Mouse (Mus musculus) embryonic facial prominence, embryonic 10.5 days (tissue): ENCODE measurements around the gene Gm10271. TPM values are rescaled to one million over a fixed set of nuclear protein-coding genes. Genes with fewer than 3 reads are reported as not detected.

Source experiments
- DNase-seq: peaks from one replicate; pipeline ENCODE4 v3.0.0-alpha.2; 2017; ENCODE audit warnings: low spot score
- H3K27ac ChIP-seq: fragments of 300-500 bp; sonication (generic); replicated peaks from 2 replicates; pipeline ENCODE4 v1.5.1; 2016; ENCODE audit warnings: mild to moderate bottlenecking
- H3K27me3 ChIP-seq: fragments of 300-500 bp; sonication (generic); replicated peaks from 2 replicates; pipeline ENCODE4 v1.6.1; 2016; ENCODE audit warnings: low read depth, mild to moderate bottlenecking; ENCODE audit not compliant: poor library complexity, severe bottlenecking
- H3K36me3 ChIP-seq: fragments of 300-500 bp; sonication (generic); replicated peaks from 2 replicates; pipeline ENCODE4 v1.6.1; 2016; ENCODE audit warnings: mild to moderate bottlenecking, moderate library complexity
- H3K4me1 ChIP-seq: fragments of 300-500 bp; sonication (generic); 2 replicates; pipeline ENCODE4 v1.6.1; 2016
- H3K4me3 ChIP-seq: fragments of 300-500 bp; sonication (generic); 2 replicates; pipeline ENCODE4 v1.5.1; 2016; ENCODE audit warnings: mild to moderate bottlenecking, moderate library complexity
- H3K9me3 ChIP-seq: fragments of 300-500 bp; sonication (generic); 2 replicates; pipeline ENCODE4 v1.6.1; 2016; ENCODE audit warnings: mild to moderate bottlenecking
- WGBS: fragments of 180-500 bp; shearing (Covaris S2); methylation state at CpG from one replicate; pipeline ENCODE4 v1.1.7; 2016; 5-methylcytosine and 5-hydroxymethylcytosine counted together
- polyA plus RNA-seq: library from polyadenylated mRNA; unstranded; fragments of >200 nt; fragmentation: Nextera tagmentation; extraction: Ambion mirVana; gene quantifications from 2 replicates; pipeline ENCODE4 v1.2.1, GENCODE M21; 2016

The Gm10271 gene
- polyA plus RNA-seq, 1 experiment from 2014 or later: not detected

DNA sequence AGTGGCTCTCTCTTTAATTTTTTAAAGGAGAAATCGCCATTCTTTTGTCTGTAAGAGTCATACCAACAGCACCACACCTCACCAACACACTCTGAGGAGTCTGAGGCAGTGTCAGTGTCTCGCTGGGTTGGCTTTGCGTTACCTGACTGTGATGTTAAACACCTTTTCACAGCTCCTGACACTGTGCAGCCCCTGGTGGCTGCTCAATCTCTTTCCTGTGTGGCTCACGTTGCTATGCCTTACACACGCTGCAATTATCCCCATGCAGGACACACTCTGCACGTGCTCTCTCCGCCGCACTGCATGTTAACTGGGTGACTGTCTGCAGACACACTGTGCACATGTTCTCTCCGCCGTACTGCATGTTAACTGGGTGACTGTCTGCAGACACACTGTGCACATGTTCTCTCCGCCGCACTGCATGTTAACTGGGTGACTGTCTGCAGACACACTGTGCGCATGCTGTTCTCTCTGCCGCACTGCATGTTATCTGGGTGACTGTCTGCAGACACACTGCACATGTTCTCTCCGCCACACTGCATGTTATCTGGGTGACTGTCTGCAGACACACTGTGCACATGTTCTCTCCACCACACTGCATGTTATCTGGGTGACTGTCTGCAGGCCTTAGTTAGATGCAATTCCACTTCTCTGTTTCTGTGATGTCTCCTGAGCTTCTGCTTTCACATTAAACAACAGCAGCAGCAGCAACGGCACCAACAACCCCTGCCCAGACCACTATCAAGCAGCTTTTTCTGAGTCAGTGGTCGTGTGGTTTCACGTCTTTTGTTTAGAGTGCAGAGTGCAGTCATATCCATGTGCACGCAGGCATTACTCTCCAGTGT, 48.5 kb downstream of the Gm10271 start:
- peaks cover 69% of the 10 kb centered on the region for H3K36me3 ChIP-seq
- no peak overlapping the region for H3K4me3 ChIP-seq
- WGBS: 93% methylated on average over 19 of the region's 19 CpGs
- no peaks in the 10 kb centered on the region for H3K9me3 ChIP-seq
- H3K4me1 ChIP-seq: peaks cover 4% of the 10 kb centered on the region; the same call in 1 of the 2 replicates
- no peak overlapping the region for H3K27ac ChIP-seq
- H3K27me3 ChIP-seq: no peaks in the 10 kb centered on the region
- no peak for DNase-seq

DNA sequence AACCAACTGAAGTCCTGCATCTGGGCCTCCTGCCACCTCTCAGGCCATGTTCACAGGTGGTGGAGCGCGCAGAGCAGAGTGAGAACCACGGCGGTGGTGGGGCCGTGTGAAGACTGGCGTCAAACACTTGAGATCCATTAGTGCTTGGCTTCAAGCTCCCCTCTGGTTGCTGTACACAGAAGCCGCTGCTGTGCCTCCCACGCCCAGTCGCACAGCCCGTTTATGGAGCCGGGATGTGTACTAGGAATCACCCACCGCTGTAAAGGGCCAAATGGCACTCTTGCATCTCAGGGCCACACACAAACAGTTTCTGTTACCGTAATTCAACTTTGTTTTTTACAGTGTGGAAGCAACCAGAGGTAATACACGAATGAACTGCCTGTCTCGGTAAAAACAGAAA, 50.2 kb downstream of the Gm10271 start:
- 94% methylated on average over 15 of the region's 15 CpGs for WGBS
- Histone ChIP-seq H3K4me3 (no peak overlapping the region), H3K27ac (no peak overlapping the region), H3K27me3 (no peaks in the 10 kb centered on the region), H3K9me3 (no peaks in the 10 kb centered on the region), H3K4me1 (peaks cover 2% of the 10 kb centered on the region; the same call in 1 of the 2 replicates), H3K36me3 (peaks cover 69% of the 10 kb centered on the region)
- DNase-seq: no peak

DNA sequence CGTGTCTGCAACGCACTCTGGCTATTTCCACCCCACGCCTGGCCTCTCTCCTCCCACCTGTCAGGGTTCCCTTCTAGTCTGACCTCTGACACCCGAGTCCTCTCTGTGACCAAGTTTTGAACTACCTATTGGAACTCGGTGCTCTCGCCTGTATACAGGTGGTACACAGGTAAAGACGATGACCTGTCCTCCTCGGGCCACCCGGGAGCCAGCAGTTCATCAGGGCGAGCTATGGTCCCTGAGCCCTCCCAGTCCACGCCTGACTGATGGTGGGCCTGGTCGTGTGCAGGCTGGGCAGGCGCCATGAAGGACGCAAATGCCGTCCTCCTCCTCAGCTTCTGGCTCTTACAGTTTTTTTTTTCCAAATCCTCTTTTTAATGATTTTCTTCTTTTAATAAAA, 51.0 kb downstream of the Gm10271 start:
- Histone ChIP-seq H3K4me1 (0 out of 2 replicates have a peak, but pooled peaks cover 2% of the 10 kb centered on the region), H3K27ac (no peak overlapping the region), H3K27me3 (no peaks in the 10 kb centered on the region), H3K36me3 (peaks cover 69% of the 10 kb centered on the region), H3K9me3 (no peaks in the 10 kb centered on the region), H3K4me3 (no peak overlapping the region)
- WGBS: 93% methylated on average over 15 of the region's 15 CpGs
- no peak for DNase-seq

DNA sequence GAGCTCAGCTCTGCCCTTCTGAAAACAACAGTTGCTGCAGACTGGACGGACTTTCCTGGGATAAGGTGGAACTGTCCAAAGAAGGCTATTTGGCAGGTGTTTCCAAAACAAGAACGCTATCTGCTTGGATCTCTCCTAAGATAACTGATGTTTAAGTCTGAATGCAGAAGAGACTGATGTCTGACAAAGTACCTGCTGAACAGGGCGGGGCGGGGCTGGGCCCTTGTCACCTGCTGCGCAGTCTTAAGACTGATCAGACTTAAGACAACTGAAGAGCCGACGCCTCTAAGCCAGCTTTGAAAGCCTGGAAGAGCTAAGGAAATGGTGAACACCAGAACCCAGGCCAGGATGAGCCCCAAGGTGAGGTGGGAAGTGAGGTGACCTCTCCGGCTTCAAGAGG, 51.8 kb downstream of the Gm10271 start:
- WGBS: 91% methylated on average over 8 of the region's 8 CpGs
- no peak for DNase-seq
- no peak overlapping the region for H3K27ac ChIP-seq
- no peak overlapping the region for H3K4me3 ChIP-seq
- H3K9me3 ChIP-seq: no peaks in the 10 kb centered on the region
- 0 out of 2 replicates have a peak, but pooled peaks cover 3% of the 10 kb centered on the region for H3K4me1 ChIP-seq
- no peaks in the 10 kb centered on the region for H3K27me3 ChIP-seq
- H3K36me3 ChIP-seq: peaks cover 67% of the 10 kb centered on the region

GRCm38 (mm10) chr10:116919368-116920317, 52.8 kb downstream of the Gm10271 start:
- Histone ChIP-seq H3K9me3 (no peaks in the 10 kb centered on the region), H3K27ac (no peak overlapping the region), H3K27me3 (no peaks in the 10 kb centered on the region), H3K4me1 (0 out of 2 replicates have a peak, but pooled peaks cover 3% of the 10 kb centered on the region), H3K4me3 (no peak overlapping the region), H3K36me3 (peaks cover 65% of the 10 kb centered on the region)
- no peak for DNase-seq
- WGBS: 89% methylated on average over 25 of the region's 25 CpGs

DNA sequence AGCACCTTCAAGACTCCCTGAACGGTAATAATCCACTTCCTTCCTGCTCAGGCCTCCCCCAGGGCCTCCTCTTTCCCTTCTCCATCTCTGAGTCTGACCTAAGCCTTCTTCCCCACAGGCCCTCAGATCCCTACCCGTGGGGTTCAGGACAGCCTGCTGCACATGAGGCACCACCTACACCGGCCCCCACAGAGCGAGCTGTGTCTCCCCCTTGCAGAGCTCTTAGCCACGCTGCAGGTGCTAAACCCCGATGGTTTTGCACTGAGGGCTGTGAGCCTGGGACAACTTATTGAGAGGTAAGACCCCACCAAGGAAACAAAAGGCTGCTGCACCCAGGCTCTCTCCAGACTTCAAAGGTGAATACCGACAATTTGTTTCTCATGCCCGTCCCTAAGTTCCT, 55.8 kb downstream of the Gm10271 start:
- H3K27ac ChIP-seq: no peak overlapping the region
- 83% methylated on average over 8 of the region's 8 CpGs for WGBS
- no peak overlapping the region for H3K4me3 ChIP-seq
- H3K27me3 ChIP-seq: no peaks in the 10 kb centered on the region
- H3K36me3 ChIP-seq: peaks cover 70% of the 10 kb centered on the region
- H3K4me1 ChIP-seq: 0 out of 2 replicates have a peak, but pooled peaks cover 3% of the 10 kb centered on the region
- no peak for DNase-seq
- H3K9me3 ChIP-seq: no peaks in the 10 kb centered on the region

GRCm38 (mm10) chr10:116915286-116915685, 57.1 kb downstream of the Gm10271 start:
- H3K9me3 ChIP-seq: no peaks in the 10 kb centered on the region
- WGBS: 94% methylated on average over 8 of the region's 8 CpGs
- no peak for DNase-seq
- no peak overlapping the region for H3K27ac ChIP-seq
- no peaks in the 10 kb centered on the region for H3K27me3 ChIP-seq
- peaks cover 80% of the 10 kb centered on the region for H3K36me3 ChIP-seq
- no peak overlapping the region for H3K4me3 ChIP-seq
- H3K4me1 ChIP-seq: 0 out of 2 replicates have a peak, but pooled peaks cover 3% of the 10 kb centered on the region

DNA sequence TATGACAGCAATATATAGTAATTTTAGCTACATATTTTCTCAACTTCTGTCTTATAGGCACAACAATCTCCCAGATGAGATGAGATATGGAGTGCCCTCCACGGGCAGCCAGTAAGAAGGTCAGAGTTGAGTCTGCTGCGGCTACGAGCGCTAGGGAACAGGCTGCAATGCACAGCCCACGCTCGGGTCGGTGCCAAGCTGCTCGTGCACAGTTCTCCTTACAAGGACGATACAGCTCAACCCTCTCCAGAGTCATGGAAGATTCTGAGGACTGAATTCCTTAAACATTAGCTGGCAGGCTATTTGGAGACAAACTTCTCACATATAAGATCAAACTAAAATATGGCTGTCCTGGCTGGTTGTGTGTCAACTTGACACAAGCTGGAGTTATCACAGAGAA, 57.8 kb downstream of the Gm10271 start:
- no peaks in the 10 kb centered on the region for H3K9me3 ChIP-seq
- no peak overlapping the region for H3K4me3 ChIP-seq
- H3K36me3 ChIP-seq: peaks cover 85% of the 10 kb centered on the region
- WGBS: 92% methylated on average over 9 of the region's 9 CpGs
- no peak overlapping the region for H3K27ac ChIP-seq
- DNase-seq: no peak
- H3K27me3 ChIP-seq: no peaks in the 10 kb centered on the region
- 0 out of 2 replicates have a peak, but pooled peaks cover 3% of the 10 kb centered on the region for H3K4me1 ChIP-seq

GRCm38 (mm10) chr10:116913647-116914273, 58.6 kb downstream of the Gm10271 start:
- 92% methylated on average over 17 of the region's 17 CpGs for WGBS
- H3K4me1 ChIP-seq: 0 out of 2 replicates have a peak, but pooled peaks cover 3% of the 10 kb centered on the region
- no peaks in the 10 kb centered on the region for H3K9me3 ChIP-seq
- DNase-seq: no peak
- no peaks in the 10 kb centered on the region for H3K27me3 ChIP-seq
- no peak overlapping the region for H3K27ac ChIP-seq
- H3K36me3 ChIP-seq: peaks cover 88% of the 10 kb centered on the region
- H3K4me3 ChIP-seq: no peak overlapping the region

- no peaks in the 10 kb centered on the region for H3K27me3 ChIP-seq
- 0 out of 2 replicates have a peak, but pooled peaks cover 3% of the 10 kb centered on the region for H3K4me1 ChIP-seq
- no peak overlapping the region for H3K27ac ChIP-seq
- 91% methylated on average over 9 of the region's 9 CpGs for WGBS
- no peak overlapping the region for H3K4me3 ChIP-seq
- peaks cover 91% of the 10 kb centered on the region for H3K36me3 ChIP-seq
- DNase-seq: no peak
- H3K9me3 ChIP-seq: no peaks in the 10 kb centered on the region
These were observed 59.6 kb downstream of the Gm10271 start for GRCm38 (mm10) chr10:116912850-116913249.

- Histone ChIP-seq H3K9me3 (no peaks in the 10 kb centered on the region), H3K27ac (no peak overlapping the region)
- WGBS: 79% methylated on average over 15 of the region's 15 CpGs
These were observed 63.3 kb downstream of the Gm10271 start for GRCm38 (mm10) chr10:116908901-116909642.

More at GRCm38 (mm10) chr10:116908901-116909642, 63.3 kb downstream of the Gm10271 start:
- DNase-seq: no peak
- H3K27me3 ChIP-seq: no peaks in the 10 kb centered on the region
- H3K4me3 ChIP-seq: no peak overlapping the region
- H3K4me1 ChIP-seq: no peaks in the 10 kb centered on the region
- peaks cover 96% of the 10 kb centered on the region for H3K36me3 ChIP-seq
